Comparison of ENCODE assay signal across 34 mouse cellular contexts in the genomic region with DNA sequence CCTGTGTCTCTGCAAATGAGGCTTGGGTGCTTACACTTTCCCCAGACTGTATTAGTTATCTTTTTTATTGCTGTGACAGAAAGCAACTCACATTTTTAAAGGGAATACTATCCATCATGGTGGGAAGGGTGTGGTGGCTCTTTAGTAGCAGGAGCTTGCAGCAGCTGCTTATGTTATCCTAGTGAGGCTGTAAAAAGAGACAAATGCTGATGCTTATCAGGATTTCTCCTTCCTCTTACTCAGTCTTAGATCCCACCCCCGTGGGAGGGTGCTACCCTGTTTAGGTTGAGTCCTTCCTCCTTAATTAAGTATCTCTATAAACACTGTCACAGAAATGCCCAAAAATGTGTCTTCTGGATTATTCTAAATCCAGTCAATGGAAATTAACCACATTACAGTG.
DNase-seq lines count a peak whose midpoint lies in the region; ATAC-seq and TF ChIP-seq lines count a peak whose summit lies in the region.
"Had no signal": no experiment of that assay in that cellular context is flagged by ENCODE, and none has a peak within 500 bp of the region (broad histone marks: within the 10 kb centered on the region; RNA-seq: fewer than 3 reads in every experiment).

No protein-coding gene starts in this region.

- H3K9ac ChIP-seq in MEL (ENCODE audit: control insufficient read depth, low read depth, low read length, poor library complexity, severe bottlenecking), result no peak overlapping the region
- no peak overlapping the region for H3K9ac ChIP-seq in forebrain, embryonic 12.5 days
- H3K9ac ChIP-seq: embryonic facial prominence, embryonic 13.5 days; forebrain, embryonic 13.5 days; heart, embryonic 12.5 days; heart, embryonic 15.5 days; hindbrain, embryonic 13.5 days had no signal

- no peak for TF ChIP-seq POLR2A in MEL (IDR thresholded peaks at IDR 0.05; ENCODE audit: control insufficient read depth in 1 of 2, insufficient read depth in 1 of 2, low read depth in 1 of 2, low read length in 2 of 2, poor library complexity in 1 of 2)

- H3K79me2 ChIP-seq in MEL (ENCODE audit: control insufficient read depth, insufficient read depth, low read length, poor library complexity), result no peaks in the 10 kb centered on the region

- peaks cover 0 to 30% of the 10 kb centered on the region in 2 experiments; a peak in 2 of 4 replicates for H3K36me3 ChIP-seq in MEL (ENCODE audit: control insufficient read depth in 1 of 2, insufficient read depth in 2 of 2, low read length in 2 of 2)
- no peaks in the 10 kb centered on the region for H3K36me3 ChIP-seq in forebrain, embryonic 12.5 days (replicated peaks)
- H3K36me3 ChIP-seq: embryonic facial prominence, embryonic 10.5 days; embryonic facial prominence, embryonic 13.5 days; heart, embryonic 15.5 days; hindbrain, embryonic 13.5 days had no signal

- no peak for ATAC-seq in CD4-positive, CD25-positive, alpha-beta regulatory T cell, adult 4 months
- ATAC-seq in common myeloid progenitor, adult 5-6 weeks (replicated peaks; ENCODE audit: low read depth, poor library complexity, severe bottlenecking), result 0 out of 2 replicates have a peak, but pooled peaks have one; percentile 32
- ATAC-seq in forebrain, embryonic 12.5 days (ENCODE audit: low FRiP score), result no peak
- ATAC-seq: forebrain, embryonic 13.5 days; forebrain, embryonic 16.5 days; hindbrain, embryonic 16.5 days; inflammation-experienced regulatory T-cells, adult 6 months; intestine, embryonic 16.5 days; Patski had no signal

- no peak for TF ChIP-seq CTCF in MEL (IDR thresholded peaks at IDR 0.05 in 2 of 3, conservative IDR thresholded peaks at IDR 0.05 in 1 of 3; ENCODE audit: control insufficient read depth in 1 of 3, insufficient read depth in 1 of 3, low read depth in 2 of 3, low read length in 3 of 3, poor library complexity in 1 of 3, severe bottlenecking in 1 of 3)

- H3K4me1 ChIP-seq in MEL (ENCODE audit: control insufficient read depth in 1 of 2, insufficient read depth in 2 of 2, low read length in 2 of 2), result peaks cover 14 to 24% of the 10 kb centered on the region in 2 experiments
- no peaks in the 10 kb centered on the region for H3K4me1 ChIP-seq in forebrain, embryonic 12.5 days
- H3K4me1 ChIP-seq: embryonic facial prominence, embryonic 10.5 days; embryonic facial prominence, embryonic 13.5 days; forebrain, embryonic 13.5 days; hindbrain, embryonic 10.5 days had no signal

- no peaks in the 10 kb centered on the region for H3K9me3 ChIP-seq in MEL (replicated peaks; ENCODE audit: insufficient read depth, low read length)
- no peaks in the 10 kb centered on the region for H3K9me3 ChIP-seq in forebrain, embryonic 12.5 days
- H3K9me3 ChIP-seq: embryonic facial prominence, embryonic 10.5 days; embryonic facial prominence, embryonic 13.5 days; forebrain, embryonic 13.5 days; heart, embryonic 12.5 days; heart, embryonic 15.5 days; hindbrain, embryonic 10.5 days; hindbrain, embryonic 13.5 days had no signal

- no peak overlapping the region for H3K4me2 ChIP-seq in forebrain, embryonic 12.5 days
- H3K4me2 ChIP-seq: embryonic facial prominence, embryonic 13.5 days; forebrain, embryonic 13.5 days; heart, embryonic 12.5 days; heart, embryonic 15.5 days; hindbrain, embryonic 13.5 days had no signal

- TF ChIP-seq EP300 in MEL (IDR thresholded peaks at IDR 0.05; ENCODE audit: low read depth in 1 of 2, low read length in 2 of 2), result peak in 1 of 2 experiments; percentile 53; a peak in 1 of 4 replicates

- no peak overlapping the region for H3K4me3 ChIP-seq in MEL (ENCODE audit: control insufficient read depth in 1 of 2, insufficient read depth in 1 of 2, low read depth in 2 of 2, low read length in 2 of 2)
- H3K4me3 ChIP-seq in forebrain, embryonic 12.5 days (replicated peaks), result no peak overlapping the region
- H3K4me3 ChIP-seq: embryonic facial prominence, embryonic 10.5 days; embryonic facial prominence, embryonic 13.5 days; erythroblast, embryonic 14.5 days; forebrain, embryonic 13.5 days; heart, embryonic 12.5 days; heart, embryonic 15.5 days; hindbrain, embryonic 10.5 days; hindbrain, embryonic 13.5 days had no signal

- 88% methylated on average over 1 of the region's 1 CpGs for WGBS in forebrain, embryonic 12.5 days

- H3K27ac ChIP-seq in MEL (ENCODE audit: control insufficient read depth, low read depth, low read length), result no peak overlapping the region
- H3K27ac ChIP-seq in forebrain, embryonic 12.5 days, result no peak overlapping the region
- H3K27ac ChIP-seq: embryonic facial prominence, embryonic 10.5 days; embryonic facial prominence, embryonic 13.5 days; forebrain, embryonic 13.5 days; heart, embryonic 15.5 days; hindbrain, embryonic 10.5 days; hindbrain, embryonic 13.5 days had no signal

- TF ChIP-seq RAD21 in MEL (IDR thresholded peaks at IDR 0.05; ENCODE audit: low read depth, low read length), result no peak

- DNase-seq in CD4-positive, CD25-positive, alpha-beta regulatory T cell, adult 2 months (ENCODE audit: low read depth, low spot score), result peak; percentile 11
- DNase-seq in 416B (ENCODE audit: low read depth), result peak; percentile 72
- DNase-seq in MEL (ENCODE audit: low read depth, low spot score), result peak; percentile 76
- DNase-seq in cerebellum, postnatal 4 days (ENCODE audit: low spot score in 2 of 2), result no peak
- no peak for DNase-seq in thymus, postnatal 0 days (ENCODE audit: low spot score)
- DNase-seq: adrenal gland, adult 8-10 months; adrenal gland, postnatal 25 days; B cell, adult 2 months; cerebellum, adult 18-20 months; cerebellum, adult 9-10 months; cerebellum, postnatal 14 days; embryo, embryonic 11 days; gastrocnemius, postnatal 10 days; gastrocnemius, postnatal 36 days; heart, postnatal 10 days; heart, postnatal 36 days; kidney, adult 18-20 months had no signal

- no peaks in the 10 kb centered on the region for H3K27me3 ChIP-seq in MEL (ENCODE audit: control insufficient read depth in 1 of 2, insufficient read depth in 2 of 2, low read length in 2 of 2)
- H3K27me3 ChIP-seq in forebrain, embryonic 12.5 days, result no peaks in the 10 kb centered on the region
- H3K27me3 ChIP-seq: CH12.LX; embryonic facial prominence, embryonic 13.5 days; forebrain, embryonic 13.5 days; heart, embryonic 12.5 days; heart, embryonic 15.5 days; hindbrain, embryonic 13.5 days; Patski had no signal

TF ChIP-seq in MEL, 35 proteins besides CTCF, POLR2A, EP300 and RAD21:
- TF ChIP-seq ZNF384 (IDR thresholded peaks at IDR 0.05; ENCODE audit: low read depth, low read length) (no peak), SIN3A (IDR thresholded peaks at IDR 0.05; ENCODE audit: low read length) (no peak), MYC (IDR thresholded peaks at IDR 0.05; ENCODE audit: low read depth, low read length) (no peak), GATA1 (IDR thresholded peaks at IDR 0.05; ENCODE audit: low read depth, low read length) (peak; percentile 82), ZC3H11A (IDR thresholded peaks at IDR 0.05; ENCODE audit: low read depth, low read length) (0 out of 2 replicates have a peak, but pooled peaks have one; percentile 2), ETS1 (IDR thresholded peaks at IDR 0.05; ENCODE audit: low read depth, low read length) (peak; percentile 65)

Comparison
In these comparisons a context has a peak if more than half of its experiments do, and no peak if none do; other contexts are left out.
1. DNase-seq: peak in CD4-positive, CD25-positive, alpha-beta regulatory T cell, adult 2 months (single experiment), 416B (single experiment) and MEL (single experiment); none in cerebellum, postnatal 4 days (0 of 2) and thymus, postnatal 0 days (single experiment).